Mouse (Mus musculus) midbrain, embryonic 14.5 days (tissue): ENCODE measurements around the gene Tmem181a. TPM values are rescaled to one million over a fixed set of nuclear protein-coding genes. Genes with fewer than 3 reads are reported as not detected.
"Not testable (repeated sequence)": the region's sequence is repeated elsewhere in the genome, so short reads cannot be mapped to it uniquely, and the experiment has no call there.

ENCODE experiments used
- ATAC-seq: fragments of 200-750 bp; cut with Nextera tagmentation; 2 replicates; pipeline ENCODE4 v1.8.0; 2017; ENCODE audit warnings: moderate number of reproducible peaks, moderate library complexity; ENCODE audit not compliant: low FRiP score, low TSS enrichment
- DNase-seq: peaks from one replicate; pipeline ENCODE4 v3.0.0-alpha.2; 2015
- H3K27ac ChIP-seq: fragments of 300-500 bp; sonication (generic); replicated peaks from 2 replicates; pipeline ENCODE4 v1.5.1; 2014; ENCODE audit warnings: mild to moderate bottlenecking, low read depth, low read length, moderate library complexity
- H3K27me3 ChIP-seq: fragments of 300-500 bp; sonication (generic); 2 replicates; pipeline ENCODE4 v1.6.1; 2014; ENCODE audit warnings: low read length, control low read depth, mixed read lengths; ENCODE audit not compliant: control insufficient read depth, insufficient read depth
- H3K36me3 ChIP-seq: fragments of 300-500 bp; sonication (generic); 2 replicates; pipeline ENCODE4 v1.6.1; 2014; ENCODE audit warnings: low read length, control low read depth; ENCODE audit not compliant: control insufficient read depth, insufficient read depth
- H3K4me1 ChIP-seq: fragments of 300-500 bp; sonication (generic); 2 replicates; pipeline ENCODE4 v1.6.1; 2014; ENCODE audit warnings: mild to moderate bottlenecking, antibody characterized with exemption, low read length, control low read depth; ENCODE audit not compliant: control insufficient read depth, insufficient read depth
- H3K4me2 ChIP-seq: fragments of 300-500 bp; sonication (generic); 2 replicates; pipeline ENCODE4 v1.6.1; 2014; ENCODE audit warnings: mild to moderate bottlenecking, low read length, moderate library complexity
- H3K4me3 ChIP-seq: fragments of 300-500 bp; sonication (generic); replicated peaks from 2 replicates; pipeline ENCODE4 v1.5.1; 2014; ENCODE audit warnings: low read depth, low read length
- H3K9ac ChIP-seq: fragments of 300-500 bp; sonication (generic); replicated peaks from 2 replicates; pipeline ENCODE4 v1.6.1; 2014; ENCODE audit warnings: mild to moderate bottlenecking, low read length, moderate library complexity
- H3K9me3 ChIP-seq: fragments of 300-500 bp; sonication (generic); 2 replicates; pipeline ENCODE4 v1.6.1; 2016; ENCODE audit warnings: low read length, control low read depth, mixed read lengths; ENCODE audit not compliant: control insufficient read depth
- WGBS: fragments of 180-500 bp; shearing (Covaris S2); extraction: QIAGEN DNeasy Blood & Tissue Kit; methylation state at CpG from one replicate; pipeline ENCODE4 v1.1.7; 2014; 5-methylcytosine and 5-hydroxymethylcytosine counted together
- polyA plus RNA-seq: library from polyadenylated mRNA; unstranded; fragments of >200 nt; fragmentation: Nextera tagmentation; extraction: Ambion mirVana; gene quantifications from 2 replicates; pipeline ENCODE4 v1.2.1, GENCODE M21; 2014

Gene Tmem181a
- polyA plus RNA-seq, 1 experiment from 2014 or later = 47.6 TPM

GRCm38 (mm10) chr17:6315706-6316105, 59.0 kb downstream of the Tmem181a start:
- not testable (repeated sequence) for H3K27me3 ChIP-seq, H3K9ac ChIP-seq, DNase-seq, H3K36me3 ChIP-seq, ATAC-seq, H3K9me3 ChIP-seq, H3K4me2 ChIP-seq, H3K27ac ChIP-seq, H3K4me1 ChIP-seq, H3K4me3 ChIP-seq
- WGBS = 19% methylated on average over 2 of the region's 4 CpGs

GRCm38 (mm10) chr17:6316379-6317126, 59.9 kb downstream of the Tmem181a start:
- H3K9me3 ChIP-seq, H3K4me1 ChIP-seq, H3K36me3 ChIP-seq, H3K27me3 ChIP-seq: not testable (repeated sequence)
- Histone ChIP-seq H3K4me3 (peak overlapping the region; percentile 35), H3K9ac (peak overlapping the region; percentile 44), H3K4me2 (peak overlapping the region; percentile 49), H3K27ac (peak overlapping the region; percentile 64)
- peak; percentile 72 for DNase-seq
- ATAC-seq = peak; percentile 66; the same call in 1 of the 2 replicates
- 4% methylated on average over 30 of the region's 38 CpGs for WGBS

DNA sequence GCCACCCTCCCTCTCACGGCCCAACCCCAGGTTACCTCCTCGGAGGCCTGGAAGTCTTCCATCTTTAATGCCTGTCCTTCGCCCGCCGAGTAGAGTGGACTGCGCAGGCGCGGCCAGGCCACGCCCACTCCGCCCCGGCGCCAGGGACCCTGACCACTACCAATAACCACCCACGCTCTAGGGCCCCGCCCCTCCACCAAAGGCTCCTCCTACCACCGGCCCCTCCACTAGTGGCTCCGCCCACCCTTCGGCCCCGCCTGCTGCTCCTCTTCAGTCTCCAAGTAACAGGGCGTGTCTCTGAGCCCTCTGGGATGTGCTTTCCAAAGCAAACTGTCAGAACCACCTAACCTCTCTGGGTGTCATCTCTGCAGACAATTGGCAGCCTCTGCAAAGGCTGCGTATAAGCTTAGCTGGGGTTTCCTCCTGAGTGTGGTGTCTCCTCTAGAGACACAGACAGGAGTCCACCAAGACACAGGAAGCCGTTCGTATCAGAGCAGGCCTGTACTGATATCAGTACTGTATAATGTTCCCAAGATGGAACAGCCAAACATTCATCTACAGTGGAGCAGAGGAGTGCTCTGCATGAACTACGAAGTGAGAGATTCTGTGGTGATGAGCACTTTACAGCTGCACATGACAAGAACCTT, 60.8 kb downstream of the Tmem181a start, which contains the start of gene Dynlt1a:
TSS of gene Dynlt1a (minus strand) at position 162 of the 647 bp plus-strand sequence.
- peak within 1 kb of the TSS; percentile 49 for H3K4me2 ChIP-seq
- not testable (repeated sequence) for H3K9me3 ChIP-seq, H3K36me3 ChIP-seq, H3K27me3 ChIP-seq, H3K4me1 ChIP-seq
- 8% methylated on average over 23 of the region's 23 CpGs for WGBS
- H3K27ac ChIP-seq = peak within 1 kb of the TSS; percentile 64
- peak within 1 kb of the TSS; percentile 35 for H3K4me3 ChIP-seq
- peak; percentile 91 for ATAC-seq
- H3K9ac ChIP-seq = peak within 1 kb of the TSS; percentile 44
- DNase-seq = peak; percentile 93

DNA sequence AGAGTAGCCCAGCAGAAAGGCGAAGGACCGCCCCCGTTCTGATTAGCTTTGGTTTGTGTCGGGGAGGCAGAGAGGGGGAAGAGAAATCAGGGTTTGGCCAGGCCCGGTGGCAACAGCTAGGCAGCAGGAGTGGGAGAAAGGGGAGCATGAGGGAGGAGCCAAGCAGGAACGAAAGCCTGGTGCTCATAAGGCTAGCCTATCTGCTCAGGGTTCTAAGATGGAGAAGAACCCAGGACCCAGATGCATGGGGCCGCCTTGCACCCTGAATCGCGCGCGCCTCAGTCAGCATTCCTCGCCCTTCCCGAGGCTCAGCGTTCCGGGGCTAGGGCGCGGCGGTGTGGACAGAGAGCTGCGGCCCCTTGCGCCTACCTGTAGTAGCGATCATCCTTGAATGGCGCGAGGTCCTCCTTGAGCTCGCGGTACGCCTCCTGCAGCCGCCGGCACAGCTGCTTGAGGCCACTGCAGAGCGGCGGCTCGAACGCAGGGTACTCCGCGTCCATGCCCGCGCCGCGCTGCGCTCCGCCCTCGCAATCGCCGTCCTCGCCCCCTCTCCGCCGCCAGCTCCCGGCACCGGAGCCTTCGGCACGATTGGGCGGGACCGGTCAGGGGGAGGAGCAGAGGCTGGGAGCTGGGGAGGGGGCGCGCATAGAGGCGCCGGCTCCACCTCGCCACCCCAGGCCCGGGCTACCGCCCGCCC, 64.6 kb downstream of the Tmem181a start:
- H3K4me1 ChIP-seq, H3K36me3 ChIP-seq, H3K27ac ChIP-seq, H3K9me3 ChIP-seq, H3K27me3 ChIP-seq, DNase-seq, H3K9ac ChIP-seq: not testable (repeated sequence)
- 2% methylated on average over 7 of the region's 60 CpGs for WGBS
- ATAC-seq = peak; percentile 47
- Histone ChIP-seq H3K4me3 (peak overlapping the region; percentile 24), H3K4me2 (peak overlapping the region; percentile 41)

DNA sequence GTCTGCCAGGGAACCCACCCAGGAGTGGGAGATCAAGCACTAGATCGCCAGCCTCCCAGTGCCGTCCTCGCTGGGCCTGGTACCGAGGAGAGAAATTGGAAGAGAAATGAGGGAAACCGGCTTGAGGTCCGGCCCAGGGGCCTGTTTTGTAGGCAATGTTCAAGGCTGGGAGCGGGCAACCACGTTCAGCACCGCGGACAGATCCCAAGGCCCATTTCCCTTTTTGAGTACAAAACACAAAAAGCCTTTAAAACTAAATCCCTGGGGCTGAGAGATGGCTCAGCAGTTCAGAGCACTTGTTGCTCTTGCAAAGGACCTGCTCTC, 65.1 kb downstream of the Tmem181a start:
- not testable (repeated sequence) for DNase-seq, H3K27me3 ChIP-seq, H3K4me1 ChIP-seq, H3K9me3 ChIP-seq, H3K4me3 ChIP-seq, H3K9ac ChIP-seq, ATAC-seq, H3K4me2 ChIP-seq, H3K36me3 ChIP-seq, H3K27ac ChIP-seq
- WGBS = no CpG with 5 or more reads among the region's 10 CpGs

GRCm38 (mm10) chr17:6325021-6325420, 68.4 kb downstream of the Tmem181a start:
- H3K4me2 ChIP-seq, H3K9me3 ChIP-seq, H3K4me3 ChIP-seq, H3K27ac ChIP-seq, DNase-seq, H3K36me3 ChIP-seq, H3K27me3 ChIP-seq, H3K9ac ChIP-seq, ATAC-seq, H3K4me1 ChIP-seq: not testable (repeated sequence)
- 47% methylated on average over 10 of the region's 10 CpGs for WGBS

GRCm38 (mm10) chr17:6325543-6325942, 68.9 kb downstream of the Tmem181a start:
- H3K4me3 ChIP-seq, DNase-seq, H3K36me3 ChIP-seq, H3K27me3 ChIP-seq, H3K9me3 ChIP-seq, H3K4me1 ChIP-seq, H3K9ac ChIP-seq, H3K27ac ChIP-seq, ATAC-seq, H3K4me2 ChIP-seq: not testable (repeated sequence)
- WGBS = 71% methylated on average over 6 of the region's 6 CpGs

DNA sequence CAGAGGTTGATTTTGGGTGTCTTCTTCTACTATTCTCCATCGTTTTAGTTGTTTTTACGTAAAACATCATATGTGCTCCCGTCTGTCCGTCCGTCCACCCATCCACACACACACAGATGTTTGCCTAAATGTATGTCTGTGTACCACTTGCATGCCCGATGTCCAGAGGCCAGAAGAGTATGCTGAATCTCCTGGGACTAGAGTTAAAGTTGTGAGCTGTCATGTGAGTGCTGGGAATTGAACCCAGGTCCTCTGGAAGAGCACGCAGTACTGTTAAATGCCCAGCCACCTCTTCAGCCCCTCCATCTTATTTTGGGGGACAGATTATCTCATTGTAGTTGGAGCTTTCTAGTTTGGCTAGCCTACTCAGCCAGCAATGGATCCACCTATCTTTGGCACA, 70.9 kb downstream of the Tmem181a start:
- not testable (repeated sequence) for H3K4me1 ChIP-seq, H3K27me3 ChIP-seq, H3K27ac ChIP-seq, H3K9me3 ChIP-seq, H3K36me3 ChIP-seq, H3K4me3 ChIP-seq, ATAC-seq, H3K4me2 ChIP-seq, H3K9ac ChIP-seq, DNase-seq
- WGBS = 95% methylated on average over 7 of the region's 7 CpGs
